Mouse (Mus musculus): ENCODE measurements around the gene Tmem213. TPM values are rescaled to one million over a fixed set of nuclear protein-coding genes. Genes with fewer than 3 reads are reported as not detected.

Gene Tmem213
- polyA plus RNA-seq, 1 experiment, result not detected

DNA sequence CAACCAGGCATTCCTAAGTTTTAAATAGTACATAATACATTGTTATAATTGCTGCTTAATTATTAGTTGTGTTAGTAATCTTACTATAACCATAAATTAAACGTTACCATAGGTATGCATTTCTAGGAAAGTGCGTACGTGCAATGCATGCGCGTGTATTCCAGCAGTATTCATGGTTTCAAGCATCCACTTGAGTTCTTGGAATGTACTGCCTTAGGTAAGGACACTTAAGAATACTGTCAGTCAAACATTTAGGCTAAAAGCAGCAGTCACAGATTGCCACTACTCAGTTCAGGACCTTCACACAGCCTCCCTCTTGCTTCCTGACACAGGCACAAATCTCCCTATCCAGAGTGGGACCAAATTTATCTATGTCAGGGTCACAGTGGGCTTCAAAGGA lies 606 bp upstream of the Tmem213 start:
- Histone ChIP-seq H3K4me1 (ENCODE audit: control insufficient read depth, insufficient read depth, low read length) (peaks cover 10% of the 10 kb centered on the region), H3K27ac (ENCODE audit: insufficient read depth, low read depth, low read length) (no peak overlapping the region), H3K4me3 (ENCODE audit: insufficient read depth, low read depth, low read length) (no peak overlapping the region)
- 83% methylated on average over 5 of the region's 5 CpGs for WGBS
- no peak for TF ChIP-seq CTCF (IDR thresholded peaks at IDR 0.05; ENCODE audit: insufficient read depth, low read depth, low read length)
- TF ChIP-seq POLR2A (IDR thresholded peaks at IDR 0.05; ENCODE audit: insufficient read depth, low read depth, low read length), result no peak

DNA sequence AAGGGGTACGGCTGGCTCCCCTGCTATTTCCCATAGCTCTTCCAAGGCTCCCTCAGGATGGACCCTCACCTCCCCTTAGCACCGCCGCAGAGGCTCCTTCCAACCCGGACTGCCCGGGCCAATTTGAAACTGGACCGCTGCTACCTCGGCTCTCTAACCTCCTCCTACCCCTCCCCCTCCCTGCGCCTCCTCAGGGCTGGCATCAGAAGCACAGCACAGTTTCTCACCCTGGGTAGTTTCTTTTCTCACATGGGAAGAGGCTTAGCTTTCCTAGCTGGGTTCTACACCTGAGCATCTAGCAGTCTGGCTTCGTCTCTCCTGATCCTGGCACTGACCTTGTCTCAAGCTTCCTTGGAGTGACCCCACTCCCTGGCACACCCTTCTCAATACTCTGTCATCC lies 816 bp downstream of the Tmem213 start:
- TF ChIP-seq CTCF (IDR thresholded peaks at IDR 0.05; ENCODE audit: insufficient read depth, low read depth, low read length), result no peak
- WGBS, result 24% methylated on average over 9 of the region's 9 CpGs
- no peak overlapping the region for H3K4me3 ChIP-seq (ENCODE audit: insufficient read depth, low read depth, low read length)
- H3K4me1 ChIP-seq (ENCODE audit: control insufficient read depth, insufficient read depth, low read length), result peaks cover 4% of the 10 kb centered on the region
- no peak overlapping the region for H3K27ac ChIP-seq (ENCODE audit: insufficient read depth, low read depth, low read length)

DNA sequence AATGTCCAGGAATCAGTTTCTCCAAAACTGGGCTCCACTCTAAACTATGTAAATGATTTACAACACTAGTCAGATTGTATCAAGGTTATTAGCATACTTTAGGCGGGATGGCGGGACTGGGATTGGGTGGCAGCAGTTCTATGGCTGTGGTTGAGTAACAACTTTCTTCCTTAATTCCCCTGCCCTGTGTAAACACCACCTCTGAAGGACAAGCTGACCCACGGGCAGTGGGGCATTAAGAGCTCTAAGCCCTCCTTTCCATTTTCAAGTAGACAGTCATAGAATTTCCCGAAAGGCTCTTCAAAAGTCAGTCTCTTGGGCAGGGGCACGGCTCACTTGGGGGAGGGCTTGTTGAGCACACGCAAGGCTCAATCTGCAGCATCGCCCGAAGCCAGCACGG lies 1.8 kb downstream of the Tmem213 start:
- no peak for TF ChIP-seq POLR2A (IDR thresholded peaks at IDR 0.05; ENCODE audit: insufficient read depth, low read depth, low read length)
- TF ChIP-seq CTCF (IDR thresholded peaks at IDR 0.05; ENCODE audit: insufficient read depth, low read depth, low read length), result no peak
- H3K4me1 ChIP-seq (ENCODE audit: control insufficient read depth, insufficient read depth, low read length), result peaks cover 9% of the 10 kb centered on the region
- no peak overlapping the region for H3K27ac ChIP-seq (ENCODE audit: insufficient read depth, low read depth, low read length)
- 79% methylated on average over 9 of the region's 9 CpGs for WGBS
- H3K4me3 ChIP-seq (ENCODE audit: insufficient read depth, low read depth, low read length), result no peak overlapping the region

DNA sequence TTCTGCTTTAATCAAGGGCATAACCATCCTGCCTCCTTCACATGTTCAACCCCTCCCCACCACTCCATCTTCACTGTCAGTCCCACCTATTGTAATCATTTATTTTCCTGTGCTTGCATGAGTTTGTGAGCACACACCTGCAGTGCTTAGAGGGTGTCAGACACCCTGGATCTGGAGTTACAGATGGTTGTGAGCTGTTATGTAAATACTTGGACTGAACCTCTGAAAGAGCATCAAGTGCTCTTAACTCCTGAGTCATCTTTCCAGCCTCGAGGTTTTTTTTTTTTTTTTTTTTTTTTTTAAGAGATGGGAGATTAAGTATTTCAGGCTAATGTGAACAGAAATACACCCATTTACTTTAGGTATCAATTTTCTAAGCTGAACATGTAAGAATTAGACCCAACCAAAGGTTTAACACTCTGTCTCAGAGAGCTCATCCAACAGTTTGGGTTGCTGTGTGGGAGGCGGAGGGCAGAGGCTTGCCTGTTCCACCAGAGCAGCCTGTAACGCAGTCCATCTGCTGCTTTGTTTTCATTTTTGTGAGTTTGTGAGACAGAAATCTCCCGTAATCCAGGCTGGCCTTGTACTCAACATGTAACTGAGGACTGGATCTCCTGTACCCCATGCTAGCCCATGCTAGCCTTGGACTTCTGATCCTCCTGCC lies 7.2 kb downstream of the Tmem213 start:
- no peak for TF ChIP-seq CTCF (IDR thresholded peaks at IDR 0.05; ENCODE audit: insufficient read depth, low read depth, low read length)
- no peak for TF ChIP-seq POLR2A (IDR thresholded peaks at IDR 0.05; ENCODE audit: insufficient read depth, low read depth, low read length)
- WGBS, result 33% methylated on average over 4 of the region's 4 CpGs
- no peak overlapping the region for H3K4me3 ChIP-seq (ENCODE audit: insufficient read depth, low read depth, low read length)
- peaks cover 8% of the 10 kb centered on the region for H3K4me1 ChIP-seq (ENCODE audit: control insufficient read depth, insufficient read depth, low read length)
- no peak overlapping the region for H3K27ac ChIP-seq (ENCODE audit: insufficient read depth, low read depth, low read length)

DNA sequence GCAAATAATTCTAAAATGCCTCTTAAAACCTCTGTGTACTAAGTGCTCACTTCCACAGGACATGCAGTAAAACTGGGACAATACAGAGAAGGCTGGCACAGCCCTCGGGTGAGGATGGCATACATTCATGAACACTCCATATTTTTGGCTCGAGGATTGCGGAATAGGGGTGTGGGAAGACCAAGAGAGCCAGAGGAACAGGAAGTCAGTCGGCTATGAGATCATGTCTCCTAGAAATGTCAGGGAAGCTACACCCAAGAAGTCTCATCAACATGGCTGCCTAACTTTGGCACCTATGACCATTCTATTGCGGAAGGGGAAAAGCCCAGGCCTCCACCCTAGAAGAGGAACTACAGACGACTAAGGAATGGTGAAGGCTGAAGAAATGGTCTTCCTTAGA lies 9.3 kb downstream of the Tmem213 start:
- Histone ChIP-seq H3K27ac (ENCODE audit: insufficient read depth, low read depth, low read length) (no peak overlapping the region), H3K4me3 (ENCODE audit: insufficient read depth, low read depth, low read length) (no peak overlapping the region), H3K4me1 (ENCODE audit: control insufficient read depth, insufficient read depth, low read length) (peaks cover 9% of the 10 kb centered on the region)
- WGBS, result 92% methylated on average over 6 of the region's 6 CpGs
- TF ChIP-seq CTCF (IDR thresholded peaks at IDR 0.05; ENCODE audit: insufficient read depth, low read depth, low read length) (no peak), POLR2A (IDR thresholded peaks at IDR 0.05; ENCODE audit: insufficient read depth, low read depth, low read length) (no peak)

DNA sequence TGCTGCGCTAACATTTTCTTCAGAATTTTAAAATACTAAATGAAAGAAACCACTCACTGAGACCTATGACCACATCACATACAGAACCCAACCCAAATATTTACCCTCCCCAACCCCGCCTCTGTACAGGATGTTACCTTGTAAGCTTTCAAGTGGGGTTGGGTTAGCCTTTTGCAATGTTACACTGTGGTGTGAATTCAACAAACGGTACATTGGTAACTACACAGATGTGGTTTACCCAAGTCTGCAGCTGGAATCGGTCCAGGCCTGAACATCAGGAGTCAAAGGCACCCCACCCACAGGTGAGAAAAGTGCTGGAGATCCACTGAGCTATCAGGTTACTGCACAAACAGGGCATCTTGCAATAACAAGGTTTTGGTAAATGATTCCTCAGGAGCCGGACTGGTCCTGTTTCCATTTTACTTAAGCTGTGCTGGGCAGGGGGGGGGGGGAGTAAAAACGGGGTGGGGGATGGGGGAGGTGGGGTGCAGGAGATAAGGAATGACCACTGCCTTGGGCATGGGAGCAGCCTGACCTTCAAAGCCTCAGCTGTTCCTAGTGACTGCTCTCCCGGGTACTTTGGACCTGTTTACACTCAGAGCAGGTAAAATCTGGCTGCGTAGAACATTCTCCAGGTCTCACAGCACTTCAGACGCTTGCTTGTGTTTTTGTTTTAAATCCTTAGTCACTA lies 11.8 kb downstream of the Tmem213 start:
- WGBS, result 85% methylated on average over 9 of the region's 9 CpGs
- TF ChIP-seq POLR2A (IDR thresholded peaks at IDR 0.05; ENCODE audit: insufficient read depth, low read depth, low read length) (no peak), CTCF (IDR thresholded peaks at IDR 0.05; ENCODE audit: insufficient read depth, low read depth, low read length) (no peak)
- Histone ChIP-seq H3K4me3 (ENCODE audit: insufficient read depth, low read depth, low read length) (no peak overlapping the region), H3K27ac (ENCODE audit: insufficient read depth, low read depth, low read length) (no peak overlapping the region), H3K4me1 (ENCODE audit: control insufficient read depth, insufficient read depth, low read length) (peaks cover 7% of the 10 kb centered on the region; the same call in 1 of the 2 replicates)

DNA sequence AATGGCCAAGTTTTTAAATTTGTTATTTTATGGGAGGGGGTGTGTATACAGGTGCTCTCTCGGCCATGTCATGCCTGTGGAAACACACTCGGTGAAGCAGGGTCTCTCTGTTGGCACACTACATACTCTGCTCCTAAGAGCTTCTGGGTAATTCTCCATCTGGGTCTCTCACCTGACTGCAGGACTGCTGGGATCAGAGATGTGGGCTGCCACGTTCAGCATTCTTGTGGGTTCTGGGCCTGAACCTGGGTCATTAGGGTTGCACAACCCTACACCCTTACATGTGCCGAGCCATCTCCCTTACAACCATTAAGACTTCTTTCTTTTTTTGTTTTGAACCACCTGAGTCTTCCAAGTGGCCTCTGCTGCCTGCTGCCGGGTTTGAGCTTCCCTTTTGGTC lies 12.8 kb downstream of the Tmem213 start:
- WGBS, result 90% methylated on average over 5 of the region's 5 CpGs
- H3K27ac ChIP-seq (ENCODE audit: insufficient read depth, low read depth, low read length), result no peak overlapping the region
- no peak overlapping the region for H3K4me3 ChIP-seq (ENCODE audit: insufficient read depth, low read depth, low read length)
- peaks cover 3% of the 10 kb centered on the region; the same call in 1 of the 2 replicates for H3K4me1 ChIP-seq (ENCODE audit: control insufficient read depth, insufficient read depth, low read length)
- TF ChIP-seq POLR2A (IDR thresholded peaks at IDR 0.05; ENCODE audit: insufficient read depth, low read depth, low read length), result no peak
- TF ChIP-seq CTCF (IDR thresholded peaks at IDR 0.05; ENCODE audit: insufficient read depth, low read depth, low read length), result no peak

DNA sequence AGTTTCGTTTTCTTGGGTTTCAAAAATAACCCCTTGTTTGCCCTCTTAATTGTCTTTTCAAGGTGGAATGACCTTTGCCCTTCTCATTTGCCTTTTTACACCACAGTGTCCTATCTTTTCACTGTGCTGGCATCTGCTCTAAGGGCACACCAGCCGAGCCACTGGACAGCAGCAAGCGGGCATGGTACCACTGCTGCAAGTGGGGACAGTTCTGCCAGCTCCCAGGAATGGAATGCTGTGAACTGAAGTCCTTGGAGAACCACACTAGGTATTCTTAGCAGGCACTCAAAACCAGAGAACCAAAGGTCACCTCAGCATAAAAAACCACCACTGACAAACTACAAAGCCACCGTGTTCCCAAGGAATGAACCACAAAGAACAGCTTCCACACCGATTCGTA lies 13.7 kb downstream of the Tmem213 start:
- H3K4me3 ChIP-seq (ENCODE audit: insufficient read depth, low read depth, low read length), result no peak overlapping the region
- H3K27ac ChIP-seq (ENCODE audit: insufficient read depth, low read depth, low read length), result no peak overlapping the region
- 75% methylated on average over 6 of the region's 6 CpGs for WGBS
- H3K4me1 ChIP-seq (ENCODE audit: control insufficient read depth, insufficient read depth, low read length), result peaks cover 3% of the 10 kb centered on the region; the same call in 1 of the 2 replicates
- TF ChIP-seq POLR2A (IDR thresholded peaks at IDR 0.05; ENCODE audit: insufficient read depth, low read depth, low read length) (no peak), CTCF (IDR thresholded peaks at IDR 0.05; ENCODE audit: insufficient read depth, low read depth, low read length) (no peak)

DNA sequence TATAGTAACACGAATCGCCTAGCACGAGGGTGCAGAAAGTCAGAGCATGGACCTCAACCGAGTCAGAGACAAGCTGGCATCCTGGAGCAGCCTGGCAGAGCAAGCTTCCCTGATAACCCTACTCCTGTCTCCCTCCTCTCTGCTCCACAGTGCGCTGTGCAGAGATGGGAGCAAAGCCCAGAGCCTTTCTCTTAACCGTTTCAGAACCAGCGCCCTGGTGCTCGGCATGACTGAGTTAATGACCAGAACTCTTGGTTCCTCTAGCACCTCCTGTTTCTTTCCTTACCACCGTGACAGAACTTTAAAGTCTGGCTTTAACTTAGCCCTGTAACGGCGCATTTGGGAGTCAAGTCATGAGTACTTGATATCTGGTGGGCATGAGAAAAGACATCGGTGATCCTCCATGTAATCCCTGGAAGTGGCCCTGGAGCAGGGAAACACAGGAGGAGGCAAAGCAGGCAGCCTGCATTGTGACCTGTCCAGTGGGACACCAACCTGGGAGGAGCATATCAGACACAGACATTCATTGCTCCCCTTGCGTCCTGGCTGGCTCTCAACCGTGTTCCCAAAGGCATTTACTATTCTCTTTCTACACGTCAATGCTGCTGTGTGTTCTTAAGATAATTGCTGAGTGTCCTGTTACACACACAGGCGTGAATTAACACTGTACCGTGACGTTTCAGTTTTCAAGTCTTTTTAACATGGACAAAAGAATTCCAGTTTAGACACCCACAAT lies 14.6 kb downstream of the Tmem213 start:
- WGBS, result 65% methylated on average over 18 of the region's 18 CpGs
- Histone ChIP-seq H3K4me1 (ENCODE audit: control insufficient read depth, insufficient read depth, low read length) (peaks cover 3% of the 10 kb centered on the region; the same call in 1 of the 2 replicates), H3K4me3 (ENCODE audit: insufficient read depth, low read depth, low read length) (no peak overlapping the region), H3K27ac (ENCODE audit: insufficient read depth, low read depth, low read length) (no peak overlapping the region)
- TF ChIP-seq POLR2A (IDR thresholded peaks at IDR 0.05; ENCODE audit: insufficient read depth, low read depth, low read length) (no peak), CTCF (IDR thresholded peaks at IDR 0.05; ENCODE audit: insufficient read depth, low read depth, low read length) (no peak)
